Mouse (Mus musculus) hindbrain, postnatal 0 days (tissue): ENCODE measurements around the gene Adgrf5. TPM values are rescaled to one million over a fixed set of nuclear protein-coding genes. Genes with fewer than 3 reads are reported as not detected.

Source experiments
- ATAC-seq: fragments of 200-750 bp; cut with Nextera tagmentation; 2 replicates; pipeline ENCODE4 v1.8.0; 2017; ENCODE audit warnings: mild to moderate bottlenecking, moderate TSS enrichment, moderate library complexity
- DNase-seq: peaks from one replicate; pipeline ENCODE4 v3.0.0-alpha.2; 2015; ENCODE audit warnings: low spot score
- H3K27ac ChIP-seq: fragments of 300-500 bp; sonication (generic); 2 replicates; pipeline ENCODE4 v1.5.1; 2014; ENCODE audit warnings: mild to moderate bottlenecking
- H3K27me3 ChIP-seq: fragments of 300-500 bp; sonication (generic); 2 replicates; pipeline ENCODE4 v1.6.1; 2014; ENCODE audit warnings: low read length, mixed read lengths; ENCODE audit not compliant: insufficient read depth
- H3K36me3 ChIP-seq: fragments of 300-500 bp; sonication (generic); 2 replicates; pipeline ENCODE4 v1.6.1; 2014; ENCODE audit warnings: low read length, mixed read lengths; ENCODE audit not compliant: insufficient read depth
- H3K4me1 ChIP-seq: fragments of 300-500 bp; sonication (generic); 2 replicates; pipeline ENCODE4 v1.6.1; 2014; ENCODE audit warnings: antibody characterized with exemption, low read length, mixed read lengths; ENCODE audit not compliant: insufficient read depth
- H3K4me2 ChIP-seq: fragments of 300-500 bp; sonication (generic); 2 replicates; pipeline ENCODE4 v1.6.1; 2014; ENCODE audit warnings: low read depth, mild to moderate bottlenecking, low read length, moderate library complexity, mixed read lengths
- H3K4me3 ChIP-seq: fragments of 300-500 bp; sonication (generic); 2 replicates; pipeline ENCODE4 v1.5.1; 2014; ENCODE audit warnings: low read length
- H3K9ac ChIP-seq: fragments of 300-500 bp; sonication (generic); replicated peaks from 2 replicates; pipeline ENCODE4 v1.6.1; 2014; ENCODE audit warnings: mild to moderate bottlenecking, low read length, moderate library complexity, mixed read lengths
- H3K9me3 ChIP-seq: fragments of 300-500 bp; sonication (generic); 2 replicates; pipeline ENCODE4 v1.6.1; 2016; ENCODE audit warnings: low read length, mixed read lengths
- CTCF ChIP-seq: IDR thresholded peaks from 2 replicates; pipeline ENCODE4 v1.5.1; 2016; ENCODE audit warnings: antibody characterized with exemption, control low read depth, low read depth
- WGBS: fragments of 180-500 bp; shearing (Covaris S2); extraction: QIAGEN DNeasy Blood & Tissue Kit; methylation state at CpG from one replicate; pipeline ENCODE4 v1.1.7; 2014; 5-methylcytosine and 5-hydroxymethylcytosine counted together
- polyA plus RNA-seq: library from polyadenylated mRNA; unstranded; fragments of >200 nt; fragmentation: Nextera tagmentation; extraction: Ambion mirVana; gene quantifications from 2 replicates; pipeline ENCODE4 v1.2.1, GENCODE M21; 2015
- total RNA-seq: library from RNA; depleted of rRNA; stranded (reverse); fragments of >200 nt; gene quantifications from 2 replicates; pipeline ENCODE4 v1.2.3, GENCODE M21; 2014; rRNA removed

Gene Adgrf5
- 17.3 and 24.1 TPM in 2 replicates for total RNA-seq
- 3.7 and 3.9 TPM in 2 replicates for polyA plus RNA-seq

- no peak within 1 kb of the TSS for H3K9ac ChIP-seq
- no peak for DNase-seq
- 0 out of 2 replicates have a peak within 1 kb of the TSS, but pooled peaks have one; percentile 13 for H3K4me2 ChIP-seq
- no peak within 1 kb of the TSS for H3K27ac ChIP-seq
- no peaks in the 10 kb centered on the region for H3K27me3 ChIP-seq
- WGBS = 67% methylated on average over 16 of the region's 16 CpGs
- H3K9me3 ChIP-seq = no peaks in the 10 kb centered on the region
- ATAC-seq = no peak
- peak within 1 kb of the TSS; percentile 11 for H3K4me3 ChIP-seq
- H3K36me3 ChIP-seq = no peaks in the 10 kb centered on the region
- no peaks in the 10 kb centered on the region for H3K4me1 ChIP-seq
- TF ChIP-seq CTCF = no peak
Measured at GRCm38 (mm10) chr17:43359826-43360619, at the start of gene Adgrf5. TSS of gene Adgrf5 (plus strand) at chr17:43360451.

GRCm38 (mm10) chr17:43325986-43326671, 34.1 kb upstream of the Adgrf5 start:
- DNase-seq = no peak
- no peaks in the 10 kb centered on the region for H3K27me3 ChIP-seq
- no peak for ATAC-seq
- peaks cover 6% of the 10 kb centered on the region for H3K4me1 ChIP-seq
- H3K9me3 ChIP-seq = no peaks in the 10 kb centered on the region
- H3K4me3 ChIP-seq = no peak overlapping the region
- H3K36me3 ChIP-seq = no peaks in the 10 kb centered on the region
- peak overlapping the region; percentile 65 for H3K4me2 ChIP-seq
- WGBS = 48% methylated on average over 7 of the region's 7 CpGs
- no peak overlapping the region for H3K9ac ChIP-seq
- no peak overlapping the region for H3K27ac ChIP-seq
- no peak for TF ChIP-seq CTCF

DNA sequence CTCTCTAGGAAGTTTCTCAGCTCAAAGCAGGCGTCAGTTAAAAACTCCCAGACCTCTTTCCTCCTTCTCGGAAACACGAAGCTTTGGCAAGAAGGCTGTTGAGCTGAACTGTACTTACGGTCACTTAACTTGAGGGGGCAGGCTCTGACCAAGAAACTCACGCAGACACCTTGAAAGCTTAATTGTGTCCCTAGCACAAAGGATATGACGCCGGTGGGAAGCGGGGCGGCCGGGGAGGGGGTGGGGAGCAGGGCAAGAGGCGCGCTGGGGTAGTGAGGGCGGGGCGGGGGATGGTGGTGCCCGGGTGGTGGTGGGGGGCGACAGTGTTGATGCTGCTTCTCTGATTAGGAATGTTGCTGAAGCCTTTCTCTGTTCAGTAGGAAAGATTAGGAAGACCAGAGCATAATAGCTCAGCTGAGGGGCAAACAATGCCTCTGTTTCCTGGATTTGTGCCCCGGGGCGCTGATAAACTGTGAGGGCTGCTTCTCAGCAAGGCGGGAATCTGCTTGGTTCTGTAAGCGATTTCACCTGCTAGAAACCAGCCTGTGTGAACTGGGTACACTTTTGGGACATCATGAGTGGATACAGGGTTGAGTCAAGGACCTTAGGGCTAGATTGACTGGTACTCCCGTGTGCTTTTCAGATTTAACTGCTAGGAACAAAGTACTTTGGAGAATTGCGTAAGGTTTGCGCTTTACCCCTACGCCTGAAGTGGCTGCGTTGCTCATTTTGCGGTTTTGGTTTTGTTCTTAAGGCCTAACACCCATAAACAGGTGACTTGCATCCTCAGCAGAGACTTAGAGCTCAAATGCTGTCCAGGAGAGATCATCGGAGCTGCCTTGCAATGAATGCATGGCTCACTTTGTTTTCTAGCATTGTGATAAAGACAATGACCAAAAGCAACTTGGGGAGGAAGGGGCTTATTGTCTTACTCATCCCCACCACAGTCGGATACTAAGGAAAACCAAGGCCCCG, 33.2 kb upstream of the Adgrf5 start:
- 9% methylated on average over 29 of the region's 29 CpGs for WGBS

GRCm38 (mm10) chr17:43327810-43328209, 32.4 kb upstream of the Adgrf5 start:
- Histone ChIP-seq H3K36me3 (no peaks in the 10 kb centered on the region), H3K27me3 (no peaks in the 10 kb centered on the region), H3K4me1 (peaks cover 6% of the 10 kb centered on the region), H3K9me3 (no peaks in the 10 kb centered on the region), H3K9ac (no peak overlapping the region), H3K4me3 (no peak overlapping the region), H3K27ac (no peak overlapping the region), H3K4me2 (no peak overlapping the region)
- 76% methylated on average over 6 of the region's 6 CpGs for WGBS
- no peak for DNase-seq
- no peak for TF ChIP-seq CTCF
- ATAC-seq = no peak

More for the DNA sequence above, 33.2 kb upstream of the Adgrf5 start:
- peak overlapping the region; percentile 27 for H3K4me3 ChIP-seq
- H3K27ac ChIP-seq = peak overlapping the region; percentile 42; the same call in 1 of the 2 replicates
- peak overlapping the region; percentile 43 for H3K9ac ChIP-seq
- no peaks in the 10 kb centered on the region for H3K36me3 ChIP-seq
- peak overlapping the region; percentile 65 for H3K4me2 ChIP-seq
- ATAC-seq (peak; percentile 93), DNase-seq (peak; percentile 89)
- peaks cover 6% of the 10 kb centered on the region for H3K4me1 ChIP-seq
- TF ChIP-seq CTCF = peak; percentile 75
- H3K9me3 ChIP-seq = no peaks in the 10 kb centered on the region
- no peaks in the 10 kb centered on the region for H3K27me3 ChIP-seq

DNA sequence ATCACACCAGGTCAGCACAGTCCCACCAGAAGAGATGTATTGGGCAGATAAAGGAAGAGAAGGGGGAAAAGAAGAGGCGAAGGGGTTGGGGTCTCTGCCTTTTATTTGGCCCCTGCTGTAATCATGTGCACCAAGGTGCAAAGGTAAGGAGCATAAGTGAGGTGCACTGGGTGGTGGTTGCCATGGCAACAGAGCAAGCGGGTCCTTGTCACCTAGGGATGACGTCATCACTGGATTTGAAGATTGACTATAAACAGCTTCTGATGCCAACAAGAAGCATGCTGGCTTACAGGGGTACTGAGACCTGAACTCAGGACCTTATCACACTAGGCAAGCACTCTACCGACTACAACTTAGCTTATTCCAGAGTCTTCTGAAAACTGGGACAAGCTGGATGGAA, 31.0 kb upstream of the Adgrf5 start:
- WGBS = 77% methylated on average over 4 of the region's 4 CpGs
- TF ChIP-seq CTCF = no peak
- H3K9ac ChIP-seq = no peak overlapping the region
- H3K9me3 ChIP-seq = no peaks in the 10 kb centered on the region
- peaks cover 6% of the 10 kb centered on the region for H3K4me1 ChIP-seq
- H3K27ac ChIP-seq = no peak overlapping the region
- ATAC-seq (no peak), DNase-seq (peak; percentile 11)
- H3K4me2 ChIP-seq = no peak overlapping the region
- H3K4me3 ChIP-seq = no peak overlapping the region
- no peaks in the 10 kb centered on the region for H3K36me3 ChIP-seq
- H3K27me3 ChIP-seq = no peaks in the 10 kb centered on the region

DNA sequence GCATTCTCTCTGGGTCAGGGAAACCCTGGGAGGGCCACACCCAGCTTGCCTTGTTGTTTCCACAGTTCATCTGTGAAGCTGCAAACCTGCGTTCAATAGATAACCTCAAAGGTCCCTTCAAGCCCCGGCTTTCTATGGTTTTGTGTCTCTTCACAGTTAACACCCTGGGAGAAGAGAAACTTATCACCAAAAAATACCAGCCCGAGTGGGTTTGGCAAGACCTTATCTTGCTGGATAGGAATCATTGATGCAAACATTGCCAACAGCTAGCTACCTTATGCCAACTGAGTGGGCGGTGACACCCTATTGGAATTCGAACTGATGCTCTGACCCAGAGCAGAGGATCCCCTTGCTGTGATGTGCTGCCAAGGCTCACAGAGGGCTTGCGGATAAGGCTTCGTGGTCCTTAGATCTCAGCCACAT, 30.5 kb upstream of the Adgrf5 start:
- no peak for TF ChIP-seq CTCF
- Histone ChIP-seq H3K27me3 (no peaks in the 10 kb centered on the region), H3K9me3 (no peaks in the 10 kb centered on the region), H3K4me2 (no peak overlapping the region), H3K4me1 (peaks cover 6% of the 10 kb centered on the region), H3K27ac (no peak overlapping the region), H3K9ac (no peak overlapping the region), H3K36me3 (no peaks in the 10 kb centered on the region), H3K4me3 (no peak overlapping the region)
- 66% methylated on average over 7 of the region's 7 CpGs for WGBS
- DNase-seq (no peak), ATAC-seq (no peak)
